Mouse (Mus musculus): ENCODE data around the gene Ccsap. TPM values are rescaled to one million over a fixed set of nuclear protein-coding genes. Genes with fewer than 3 reads are reported as not detected.

Gene Ccsap
- polyA plus RNA-seq, 1 experiment = 2.9 TPM

DNA sequence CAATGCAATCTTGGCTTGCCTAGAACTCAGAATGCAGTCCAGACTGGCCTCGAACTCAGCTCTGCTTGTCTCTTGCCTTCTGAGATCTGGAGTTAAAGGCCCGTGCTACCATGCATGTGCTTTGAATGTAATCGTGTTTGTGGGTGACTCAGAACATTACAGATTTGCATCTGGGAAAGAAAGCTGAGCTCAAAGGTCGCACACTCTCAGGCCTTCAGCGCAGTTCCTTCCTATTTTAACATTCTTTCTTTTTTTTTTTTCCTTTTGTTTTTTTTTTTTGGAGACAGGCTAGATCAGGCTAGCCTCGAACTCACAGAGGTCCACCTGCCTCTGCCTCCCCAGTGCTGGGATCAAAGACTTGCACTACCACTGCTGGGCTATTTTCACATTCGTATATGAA lies 55.4 kb downstream of the Ccsap start:
- Histone ChIP-seq H3K4me1 (ENCODE audit: control insufficient read depth, insufficient read depth, low read length) (no peaks in the 10 kb centered on the region), H3K27ac (ENCODE audit: insufficient read depth, low read length) (no peak overlapping the region), H3K4me3 (ENCODE audit: insufficient read depth, low read length) (no peak overlapping the region)
- TF ChIP-seq CTCF (IDR thresholded peaks at IDR 0.05; ENCODE audit: borderline replicate concordance, insufficient read depth, low read length) (no peak), POLR2A (IDR thresholded peaks at IDR 0.05; ENCODE audit: low read depth, low read length) (no peak)

- TF ChIP-seq POLR2A (IDR thresholded peaks at IDR 0.05; ENCODE audit: low read depth, low read length) = no peak
- no peak for TF ChIP-seq CTCF (IDR thresholded peaks at IDR 0.05; ENCODE audit: borderline replicate concordance, insufficient read depth, low read length)
- no peak overlapping the region for H3K4me3 ChIP-seq (ENCODE audit: insufficient read depth, low read length)
- H3K27ac ChIP-seq (ENCODE audit: insufficient read depth, low read length) = no peak overlapping the region
- H3K4me1 ChIP-seq (ENCODE audit: control insufficient read depth, insufficient read depth, low read length) = no peaks in the 10 kb centered on the region
Measured at GRCm38 (mm10) chr8:123803639-123804038, 56.4 kb downstream of the Ccsap start.

GRCm38 (mm10) chr8:123801538-123801937 lies 58.5 kb downstream of the Ccsap start:
- Histone ChIP-seq H3K27ac (ENCODE audit: insufficient read depth, low read length) (no peak overlapping the region), H3K4me3 (ENCODE audit: insufficient read depth, low read length) (no peak overlapping the region), H3K4me1 (ENCODE audit: control insufficient read depth, insufficient read depth, low read length) (no peaks in the 10 kb centered on the region)
- TF ChIP-seq CTCF (IDR thresholded peaks at IDR 0.05; ENCODE audit: borderline replicate concordance, insufficient read depth, low read length) = no peak
- TF ChIP-seq POLR2A (IDR thresholded peaks at IDR 0.05; ENCODE audit: low read depth, low read length) = no peak

- Histone ChIP-seq H3K4me1 (ENCODE audit: control insufficient read depth, insufficient read depth, low read length) (no peaks in the 10 kb centered on the region), H3K27ac (ENCODE audit: insufficient read depth, low read length) (no peak overlapping the region), H3K4me3 (ENCODE audit: insufficient read depth, low read length) (no peak overlapping the region)
- TF ChIP-seq POLR2A (IDR thresholded peaks at IDR 0.05; ENCODE audit: low read depth, low read length) (no peak), CTCF (IDR thresholded peaks at IDR 0.05; ENCODE audit: borderline replicate concordance, insufficient read depth, low read length) (no peak)
Measured at GRCm38 (mm10) chr8:123800867-123801266, 59.1 kb downstream of the Ccsap start.

GRCm38 (mm10) chr8:123799885-123800284 lies 60.1 kb downstream of the Ccsap start:
- TF ChIP-seq POLR2A (IDR thresholded peaks at IDR 0.05; ENCODE audit: low read depth, low read length) (no peak), CTCF (IDR thresholded peaks at IDR 0.05; ENCODE audit: borderline replicate concordance, insufficient read depth, low read length) (no peak)
- Histone ChIP-seq H3K4me1 (ENCODE audit: control insufficient read depth, insufficient read depth, low read length) (no peaks in the 10 kb centered on the region), H3K27ac (ENCODE audit: insufficient read depth, low read length) (no peak overlapping the region), H3K4me3 (ENCODE audit: insufficient read depth, low read length) (no peak overlapping the region)

DNA sequence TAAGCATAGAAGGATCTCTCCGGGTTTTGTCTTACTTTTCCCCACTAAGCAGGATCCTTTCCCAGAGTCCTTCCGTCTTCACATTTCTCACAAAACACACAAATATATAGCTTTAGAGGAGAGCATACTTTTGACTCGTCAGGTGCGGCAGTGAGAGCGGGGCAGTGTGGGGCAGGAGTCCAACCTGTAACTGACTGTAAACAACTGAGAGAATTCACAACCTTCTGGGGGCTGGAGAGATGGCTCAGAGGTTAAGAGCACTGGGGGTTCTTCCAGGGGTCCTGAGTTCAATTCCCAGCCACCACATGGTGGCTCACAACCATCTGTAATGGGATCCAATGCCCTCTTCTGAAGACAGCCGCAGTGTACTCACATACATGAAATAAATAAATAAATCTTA lies 60.6 kb downstream of the Ccsap start:
- H3K4me1 ChIP-seq (ENCODE audit: control insufficient read depth, insufficient read depth, low read length) = no peaks in the 10 kb centered on the region
- H3K27ac ChIP-seq (ENCODE audit: insufficient read depth, low read length) = no peak overlapping the region
- no peak overlapping the region for H3K4me3 ChIP-seq (ENCODE audit: insufficient read depth, low read length)
- TF ChIP-seq POLR2A (IDR thresholded peaks at IDR 0.05; ENCODE audit: low read depth, low read length) (no peak), CTCF (IDR thresholded peaks at IDR 0.05; ENCODE audit: borderline replicate concordance, insufficient read depth, low read length) (no peak)

- Histone ChIP-seq H3K4me1 (ENCODE audit: control insufficient read depth, insufficient read depth, low read length) (no peaks in the 10 kb centered on the region), H3K4me3 (ENCODE audit: insufficient read depth, low read length) (no peak overlapping the region), H3K27ac (ENCODE audit: insufficient read depth, low read length) (no peak overlapping the region)
- TF ChIP-seq CTCF (IDR thresholded peaks at IDR 0.05; ENCODE audit: borderline replicate concordance, insufficient read depth, low read length) = no peak
- no peak for TF ChIP-seq POLR2A (IDR thresholded peaks at IDR 0.05; ENCODE audit: low read depth, low read length)
Measured at GRCm38 (mm10) chr8:123797928-123798327, 62.1 kb downstream of the Ccsap start.

- Histone ChIP-seq H3K27ac (ENCODE audit: insufficient read depth, low read length) (no peak overlapping the region), H3K4me3 (ENCODE audit: insufficient read depth, low read length) (no peak overlapping the region), H3K4me1 (ENCODE audit: control insufficient read depth, insufficient read depth, low read length) (no peaks in the 10 kb centered on the region)
- TF ChIP-seq POLR2A (IDR thresholded peaks at IDR 0.05; ENCODE audit: low read depth, low read length) = no peak
Measured at GRCm38 (mm10) chr8:123796758-123797157, 63.3 kb downstream of the Ccsap start.

DNA sequence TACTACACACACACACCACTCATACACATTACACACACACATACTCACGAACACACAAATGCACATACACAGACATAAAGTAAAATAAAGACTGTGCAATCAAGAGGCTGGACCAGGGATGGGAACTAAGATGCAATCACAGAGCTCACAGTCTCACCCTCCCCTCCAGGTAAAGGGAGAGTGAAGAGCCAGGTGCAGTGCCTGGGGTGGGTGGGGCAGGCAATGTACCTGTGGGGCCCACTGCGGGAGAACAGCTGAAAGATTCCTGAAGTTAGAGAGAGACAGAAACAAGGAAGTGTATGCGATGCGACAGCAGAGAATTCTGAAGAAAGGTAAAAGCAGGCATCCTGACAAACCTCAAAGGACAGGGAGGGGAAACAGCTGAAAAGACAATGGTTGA lies 65.2 kb downstream of the Ccsap start:
- H3K27ac ChIP-seq (ENCODE audit: insufficient read depth, low read length) = no peak overlapping the region
- no peak for TF ChIP-seq POLR2A (IDR thresholded peaks at IDR 0.05; ENCODE audit: low read depth, low read length)
- no peaks in the 10 kb centered on the region for H3K4me1 ChIP-seq (ENCODE audit: control insufficient read depth, insufficient read depth, low read length)

GRCm38 (mm10) chr8:123793900-123794299 lies 66.1 kb downstream of the Ccsap start:
- Histone ChIP-seq H3K27ac (ENCODE audit: insufficient read depth, low read length) (no peak overlapping the region), H3K4me3 (ENCODE audit: insufficient read depth, low read length) (no peak overlapping the region), H3K4me1 (ENCODE audit: control insufficient read depth, insufficient read depth, low read length) (no peaks in the 10 kb centered on the region)
- TF ChIP-seq POLR2A (IDR thresholded peaks at IDR 0.05; ENCODE audit: low read depth, low read length) (no peak), CTCF (IDR thresholded peaks at IDR 0.05; ENCODE audit: borderline replicate concordance, insufficient read depth, low read length) (no peak)

More for the DNA sequence above, 65.2 kb downstream of the Ccsap start:
- no peak overlapping the region for H3K4me3 ChIP-seq (ENCODE audit: insufficient read depth, low read length)

- H3K4me1 ChIP-seq (ENCODE audit: control insufficient read depth, insufficient read depth, low read length) = no peaks in the 10 kb centered on the region
- no peak for TF ChIP-seq CTCF (IDR thresholded peaks at IDR 0.05; ENCODE audit: borderline replicate concordance, insufficient read depth, low read length)
- H3K27ac ChIP-seq (ENCODE audit: insufficient read depth, low read length) = no peak overlapping the region
- H3K4me3 ChIP-seq (ENCODE audit: insufficient read depth, low read length) = no peak overlapping the region
Measured at GRCm38 (mm10) chr8:123791845-123792225, 68.2 kb downstream of the Ccsap start.

Data from embryonic fibroblast, embryonic 13.5 days (primary cell).